Mouse (Mus musculus): ENCODE measurements around the gene Trim17. TPM values are rescaled to one million over a fixed set of nuclear protein-coding genes. Genes with fewer than 3 reads are reported as not detected.
A peak's percentile ranks its signal among the peaks of the same experiment; 100 is the strongest.

The Trim17 gene
- total RNA-seq, 2 experiments from 2014 or later = 0.10 to 0.19 TPM

DNA sequence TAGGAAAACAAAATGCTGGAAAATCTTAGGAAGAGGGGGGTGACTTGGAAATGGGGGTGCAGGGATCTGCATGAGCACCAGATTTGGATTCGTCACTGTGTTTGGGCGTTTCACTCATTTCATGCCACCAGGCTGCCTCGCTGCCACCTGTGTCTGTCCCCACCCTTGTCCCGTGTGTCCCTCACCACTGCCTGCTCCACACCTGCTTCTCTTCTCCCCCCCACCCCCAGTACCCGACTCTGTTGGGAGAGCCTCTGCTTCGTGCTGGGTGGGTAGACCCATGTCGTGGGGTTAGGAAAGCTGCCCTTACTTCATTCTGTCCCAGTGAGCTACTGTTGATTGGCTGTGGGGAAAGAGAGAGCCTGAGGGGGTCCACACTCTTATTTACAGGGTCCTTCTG, 30.2 kb downstream of the Trim17 start:
- DNase-seq = no peak
- intact Hi-C loops (cut with DNase I) = no loop called here

DNA sequence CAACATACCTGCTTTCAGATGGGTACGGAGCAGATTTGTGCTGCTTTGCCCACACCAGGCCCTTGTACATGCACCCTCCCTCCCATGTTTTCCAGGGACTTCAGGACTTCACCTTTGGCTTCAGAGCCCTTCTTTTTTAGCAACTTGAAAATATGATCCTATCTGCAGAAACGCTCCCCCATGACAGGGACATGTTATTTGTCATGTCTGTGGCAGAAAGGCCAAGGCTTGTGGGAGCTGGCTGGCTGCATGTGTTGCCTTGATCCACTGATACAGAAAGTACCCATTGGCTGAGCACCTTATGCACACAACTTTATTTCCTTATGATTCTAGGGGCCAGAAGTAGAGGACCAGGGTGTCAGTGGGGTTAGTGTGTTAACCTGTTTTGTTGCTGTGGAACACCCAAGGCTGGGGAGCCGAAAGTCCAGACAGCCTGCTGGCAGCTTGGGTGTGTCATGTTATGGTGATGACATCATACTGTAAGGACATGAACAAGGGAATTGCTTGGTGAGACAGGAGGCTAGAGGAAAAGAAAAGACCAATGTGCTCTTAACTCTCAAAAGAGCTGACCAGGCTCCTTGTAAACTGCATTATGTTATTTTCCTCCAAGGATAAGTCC, 30.9 kb downstream of the Trim17 start:
- no peak for DNase-seq
- intact Hi-C loops (cut with DNase I) = no loop called here

DNA sequence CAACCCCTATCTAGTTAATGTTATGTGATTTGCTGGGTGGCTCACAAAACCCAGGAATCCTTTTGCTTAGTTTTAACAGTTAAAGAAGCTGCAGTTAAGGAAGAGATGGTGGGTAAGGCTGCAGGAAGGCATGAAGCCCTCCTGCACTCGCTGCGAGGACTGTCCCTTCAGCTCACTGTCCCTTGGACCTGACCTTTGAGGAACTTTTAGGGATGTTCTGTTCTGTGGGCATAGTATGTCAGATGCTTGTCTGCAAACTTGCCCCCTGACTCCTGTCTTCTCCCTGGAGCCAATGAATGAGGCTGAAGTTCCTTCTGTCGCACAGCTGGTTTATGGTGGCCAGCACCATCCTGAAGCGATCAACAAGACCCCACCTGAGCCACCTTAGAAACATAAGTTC, 34.7 kb downstream of the Trim17 start:
- DNase-seq = no peak
- intact Hi-C loops (cut with DNase I) = no loop called here

DNA sequence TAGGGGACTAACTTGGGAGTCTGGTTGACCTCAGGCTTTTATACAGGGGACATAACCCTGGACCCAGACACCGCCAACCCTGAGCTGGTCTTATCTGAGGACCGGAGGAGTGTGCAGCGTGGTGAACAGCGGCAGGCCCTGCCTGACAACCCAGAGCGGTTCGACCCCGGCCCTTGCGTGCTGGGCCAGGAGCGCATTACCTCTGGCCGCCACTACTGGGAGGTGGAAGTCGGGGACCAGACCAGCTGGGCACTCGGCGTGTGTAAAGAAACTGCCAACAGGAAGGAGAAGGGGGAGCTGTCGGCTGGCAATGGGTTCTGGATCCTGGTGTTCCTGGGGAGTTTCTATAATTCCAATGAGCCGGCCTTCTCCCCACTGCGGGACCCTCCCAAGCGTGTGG, 35.7 kb downstream of the Trim17 start:
- intact Hi-C loops (cut with DNase I) = no loop called here
- no peak for DNase-seq

DNA sequence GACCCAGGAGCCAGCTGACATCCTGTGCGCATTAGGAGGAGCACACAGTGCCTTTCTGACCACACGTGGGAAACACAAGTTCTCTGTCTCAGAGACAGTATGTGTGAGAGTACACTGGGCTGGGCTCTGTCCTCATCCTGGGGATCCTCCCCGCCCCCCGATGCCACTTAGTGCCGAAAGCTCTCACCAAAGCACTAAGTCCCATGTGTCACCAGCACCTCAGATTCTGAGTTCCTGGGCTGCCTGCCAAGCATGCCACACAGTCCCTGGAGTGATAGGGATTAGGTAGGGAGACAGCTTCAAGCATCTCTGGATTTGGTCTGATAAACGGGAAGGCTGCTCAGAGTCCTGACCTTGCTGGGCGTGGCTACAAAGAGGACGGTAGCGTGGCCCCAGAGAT, 36.3 kb downstream of the Trim17 start:
- peak; percentile 54 to 62 for DNase-seq
- intact Hi-C loops (cut with DNase I) = no loop called here

DNA sequence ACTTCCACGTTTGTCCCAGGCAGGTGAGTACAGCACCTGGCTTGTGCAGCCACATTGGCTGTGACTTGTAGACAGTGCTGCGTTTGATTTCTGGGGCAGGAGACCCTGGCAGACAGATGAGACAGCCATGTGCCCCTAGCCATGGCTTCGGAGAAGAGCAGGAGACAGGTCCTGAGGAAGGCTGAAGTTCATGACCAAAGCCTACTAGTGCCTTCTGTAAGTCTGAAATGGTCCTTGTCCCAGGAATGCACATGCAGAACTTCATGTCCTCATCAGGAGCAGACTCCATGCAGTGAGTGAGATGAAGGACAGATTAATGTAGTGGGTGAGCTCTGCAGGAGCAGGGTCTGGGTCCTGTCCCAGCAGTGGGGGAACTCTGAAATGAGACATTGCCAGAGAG, 37.4 kb downstream of the Trim17 start:
- intact Hi-C loops (cut with DNase I) = no loop called here
- DNase-seq = no peak

DNA sequence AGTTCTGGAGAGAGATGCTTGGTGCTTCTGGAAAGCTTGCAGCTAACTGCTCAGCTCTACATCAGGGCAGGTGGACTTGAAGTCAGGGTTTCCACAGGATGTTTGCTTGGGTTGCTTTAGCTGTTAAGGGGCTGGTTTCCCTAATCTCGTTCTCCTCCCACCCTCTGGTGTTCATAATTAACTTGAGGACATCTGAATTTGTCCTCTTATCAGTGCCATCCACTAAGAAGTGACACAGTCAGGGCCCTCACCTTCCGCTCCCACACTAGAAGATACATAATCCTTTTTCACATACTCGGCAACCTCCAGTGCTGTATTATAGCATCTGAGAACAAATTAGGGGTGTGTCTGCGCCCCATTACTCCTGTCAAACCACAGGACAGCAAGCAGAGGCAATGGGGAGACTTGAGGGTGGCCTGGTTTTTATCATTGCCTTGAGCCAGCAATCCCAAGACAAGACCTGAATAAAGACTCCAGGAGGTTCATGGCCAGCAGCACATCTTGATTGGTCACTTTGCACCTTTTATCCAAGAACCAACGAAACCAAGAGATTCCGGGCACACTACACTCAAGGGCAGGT, 38.7 kb downstream of the Trim17 start:
- DNase-seq = no peak
- intact Hi-C loops (cut with DNase I) = no loop called here

DNA sequence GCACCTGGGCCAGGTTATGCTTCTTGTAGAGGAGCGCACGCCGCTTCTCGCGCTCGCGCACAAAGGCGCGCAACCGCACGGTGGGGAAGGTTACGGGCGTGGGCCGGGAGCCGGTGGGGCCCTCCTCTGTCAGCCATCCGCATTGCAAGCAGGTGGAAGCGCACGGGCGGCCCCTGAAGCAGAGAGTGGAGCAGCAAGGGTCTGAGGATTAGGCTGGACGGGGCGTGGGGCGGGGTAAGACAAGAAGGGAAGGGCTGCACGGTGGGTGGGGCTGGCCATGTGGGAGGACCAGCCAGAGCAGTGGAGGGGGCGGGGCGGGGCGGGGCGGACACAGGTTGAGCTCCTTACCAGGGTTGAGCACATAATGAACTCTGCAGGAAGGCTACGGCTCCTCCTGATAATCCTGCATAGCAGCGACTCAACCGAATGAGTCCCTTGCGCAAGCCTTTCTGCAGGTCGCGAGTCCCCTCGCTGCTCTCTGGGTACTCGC, 39.9 kb downstream of the Trim17 start:
- peak in 1 of 2 experiments; percentile 46 for DNase-seq
- intact Hi-C loops (cut with DNase I) = no loop called here

DNA sequence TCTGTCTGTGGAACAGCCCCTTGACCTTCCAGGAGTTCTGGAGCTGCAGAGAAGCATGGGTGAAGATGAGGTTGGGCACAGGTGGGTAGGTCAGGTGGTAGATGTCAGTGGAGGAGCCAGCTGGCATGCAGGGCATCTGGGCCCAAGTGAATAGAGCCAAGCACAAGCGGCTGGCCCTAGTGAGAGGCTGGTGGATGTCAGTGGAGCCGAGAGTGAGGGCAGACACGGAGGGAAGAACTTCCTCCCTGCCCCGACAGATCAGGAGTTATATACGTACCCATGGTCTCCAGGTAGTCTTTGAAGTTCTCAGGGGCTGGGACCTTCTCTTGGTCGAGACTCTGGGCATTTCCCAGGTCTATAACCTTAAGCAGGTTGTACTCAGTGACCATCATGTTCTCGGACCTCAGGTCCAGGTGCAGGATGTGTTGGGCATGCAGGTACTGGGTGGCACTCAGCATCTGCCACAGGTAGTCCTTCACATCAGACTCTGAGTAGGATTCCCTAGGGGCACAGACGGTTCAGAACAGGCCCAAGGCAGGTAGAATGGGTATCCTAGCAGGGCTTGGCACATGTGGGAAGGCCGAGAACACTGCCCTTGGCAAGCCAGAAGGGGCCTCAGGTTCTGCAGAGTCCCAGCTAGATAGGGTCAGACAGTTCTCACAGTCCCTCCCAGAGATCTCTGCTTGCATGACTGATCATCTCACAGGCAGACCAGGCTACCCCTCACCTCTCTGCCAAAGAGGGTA, 40.7 kb downstream of the Trim17 start:
- intact Hi-C loops (cut with DNase I) = no loop called here
- no peak for DNase-seq

DNA sequence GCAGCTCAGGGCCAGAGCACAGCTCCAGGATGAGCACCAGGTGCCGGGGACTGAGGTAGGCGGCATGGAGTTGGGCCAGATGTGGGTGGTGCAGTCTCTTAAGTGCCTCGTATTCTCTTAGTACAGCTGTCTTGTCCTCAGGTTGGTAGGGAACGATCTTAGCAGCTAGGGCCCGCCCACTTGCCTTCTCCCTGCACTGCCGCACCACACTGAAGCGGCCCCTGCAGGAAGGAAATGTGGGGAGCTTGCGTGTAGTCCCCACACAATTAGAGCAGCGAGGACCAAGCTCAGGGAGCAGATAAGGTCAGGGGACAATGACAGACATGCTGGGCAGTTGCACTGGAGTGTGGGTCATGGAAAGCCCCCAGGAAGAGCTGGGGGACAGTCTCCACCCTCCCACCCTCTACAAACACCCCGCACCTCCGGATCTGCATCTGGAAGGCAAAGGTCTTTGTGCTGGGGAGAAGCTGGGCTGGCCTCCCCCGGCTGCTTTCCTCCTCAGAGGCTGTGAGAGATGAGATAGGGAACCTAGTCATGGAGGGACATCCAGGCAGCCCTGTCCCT, 41.4 kb downstream of the Trim17 start:
- no peak for DNase-seq
- intact Hi-C loops (cut with DNase I) = no loop called here

DNA sequence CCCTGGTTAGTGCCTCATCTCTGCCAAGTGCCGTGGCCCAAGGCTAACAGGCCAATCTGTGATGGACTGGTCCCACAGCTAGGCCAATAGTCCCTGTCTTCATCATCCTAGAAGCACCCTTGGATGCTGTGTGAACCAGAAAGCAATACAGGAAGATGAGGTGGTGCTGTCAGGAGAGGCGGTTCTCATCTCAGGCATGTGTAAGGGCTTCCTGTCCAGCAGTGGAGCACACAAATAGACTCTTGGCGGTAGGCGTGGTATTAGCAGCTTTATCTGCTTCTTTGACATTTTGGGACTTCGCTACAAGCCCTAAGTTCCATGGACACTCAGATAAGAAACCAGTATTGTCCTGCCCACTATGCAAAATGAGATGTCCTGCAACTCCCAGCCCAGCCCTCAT, 43.1 kb downstream of the Trim17 start:
- intact Hi-C loops (cut with DNase I) = no loop called here
- DNase-seq = no peak

DNA sequence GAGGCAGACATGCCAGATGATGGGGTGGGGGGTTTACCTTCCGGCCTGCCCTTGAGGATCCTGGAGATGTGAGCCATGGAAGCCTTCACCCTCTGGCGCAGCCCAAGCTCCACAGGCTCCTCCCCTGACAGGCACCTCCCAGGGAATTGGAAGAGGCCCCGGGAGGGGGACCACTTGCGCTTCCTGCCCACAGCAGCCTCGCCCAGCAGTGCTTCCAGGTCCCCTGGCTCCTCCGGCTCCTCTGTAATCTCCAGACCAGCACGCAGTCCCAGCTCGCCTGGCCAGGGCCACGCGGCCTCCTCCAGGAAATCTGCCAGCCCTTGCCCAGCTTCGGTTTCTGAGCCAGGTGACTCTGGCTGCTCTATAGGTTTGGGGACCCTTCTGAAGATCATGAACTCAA, 44.7 kb downstream of the Trim17 start:
- DNase-seq = peak; percentile 77 to 79
- intact Hi-C loops (cut with DNase I) = no loop called here

DNA sequence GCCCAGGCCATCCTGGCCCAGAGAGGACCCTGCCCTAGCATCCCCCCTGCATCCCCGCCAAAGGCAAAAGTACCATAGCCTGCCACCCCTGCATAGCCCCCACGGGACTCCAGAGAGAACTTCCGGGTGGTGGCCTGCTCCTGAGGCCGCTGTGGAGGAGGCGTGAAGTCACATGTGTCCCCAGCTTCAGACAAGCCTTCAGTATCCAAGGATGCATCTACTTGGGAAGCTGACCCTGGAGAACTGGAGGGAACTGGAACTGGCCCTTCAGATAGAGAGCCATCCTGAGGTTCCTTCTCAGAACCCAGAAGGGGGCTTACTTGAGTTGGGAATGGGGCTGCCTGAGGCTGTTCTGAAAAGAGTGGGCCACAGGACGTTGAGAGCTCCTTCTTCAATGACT, 45.3 kb downstream of the Trim17 start:
- intact Hi-C loops (cut with DNase I) = no loop called here
- no peak for DNase-seq

DNA sequence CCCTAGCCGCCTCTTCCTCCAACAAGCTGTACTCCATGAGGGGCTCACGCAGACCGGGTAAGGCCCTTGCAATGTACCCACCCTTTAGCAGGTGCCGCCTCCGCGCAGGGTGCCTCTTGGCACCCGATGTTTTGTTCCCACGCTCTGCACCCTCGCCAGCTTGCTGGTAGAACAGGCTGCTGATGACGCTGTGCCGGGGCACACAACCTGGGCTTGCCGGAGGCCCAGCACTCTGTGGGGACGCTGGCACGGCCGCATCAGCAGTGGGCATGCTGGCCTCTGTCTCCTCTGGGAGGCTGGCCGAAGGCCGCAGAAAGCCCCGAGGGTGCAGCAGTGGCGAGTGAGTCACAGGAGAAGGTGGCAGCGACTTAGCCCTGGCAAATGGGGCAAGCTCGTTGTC, 46.1 kb downstream of the Trim17 start:
- intact Hi-C loops (cut with DNase I) = no loop called here

DNA sequence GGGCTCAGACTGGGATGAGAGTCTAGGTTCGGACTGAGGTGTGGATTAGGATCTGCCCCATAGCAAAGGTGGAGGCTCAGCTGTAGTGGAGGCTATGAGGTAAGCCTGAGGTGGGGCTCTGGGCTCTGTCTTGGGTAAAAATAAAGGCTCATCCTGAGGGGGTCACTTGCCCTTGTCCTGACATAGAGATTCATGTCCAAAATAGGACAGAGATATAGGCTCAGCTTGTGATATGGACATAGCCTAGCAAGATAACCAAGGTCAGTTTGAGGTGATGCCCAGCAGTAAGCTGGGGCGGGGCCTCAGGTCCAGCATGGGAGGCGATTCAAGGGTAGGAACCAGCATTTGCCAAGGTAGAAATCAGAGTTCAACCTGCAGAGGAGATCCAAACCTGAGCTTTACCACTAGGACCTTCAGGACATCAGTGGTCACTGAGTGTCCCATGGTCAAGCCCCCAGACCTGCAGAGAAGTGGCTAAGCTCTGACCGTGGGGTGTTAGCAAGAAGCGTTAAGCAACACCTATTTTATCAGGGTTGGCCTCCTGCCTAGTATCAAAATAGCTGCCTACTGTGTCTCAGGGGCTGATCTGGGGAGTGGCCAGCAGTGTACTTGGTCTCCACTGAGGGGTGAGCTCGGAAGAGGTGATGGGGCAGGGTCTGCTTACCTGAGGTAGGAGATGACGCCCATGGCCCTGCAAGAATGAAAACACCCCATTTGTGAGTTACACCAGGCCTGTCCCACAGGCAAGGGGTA, 48.0 kb downstream of the Trim17 start:
- peak; percentile 50 to 70 for DNase-seq
- intact Hi-C loops (cut with DNase I) = no loop called here

More for the DNA sequence above, 46.1 kb downstream of the Trim17 start:
- DNase-seq = no peak

DNA sequence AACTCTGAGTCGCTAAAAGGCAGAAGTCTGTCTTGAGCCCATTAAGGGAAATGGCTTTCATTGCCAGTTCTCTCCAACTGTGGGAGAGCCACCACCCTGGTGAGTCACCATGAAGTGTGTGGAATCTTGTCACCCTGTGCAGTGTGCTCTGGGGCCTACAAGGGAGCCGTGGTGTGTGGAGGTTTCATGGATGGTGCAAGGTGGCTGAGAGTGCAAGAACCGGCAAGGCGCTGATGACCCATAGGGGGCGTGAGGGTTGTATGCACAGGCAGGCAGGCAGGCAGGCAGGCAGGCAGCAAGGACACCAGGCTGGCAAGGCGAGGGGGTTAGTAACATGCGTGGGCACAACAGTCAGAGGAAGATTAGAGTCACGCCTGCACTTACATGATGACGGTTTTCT, 60.6 kb downstream of the Trim17 start:
- intact Hi-C loops (cut with DNase I) = no loop called here
- DNase-seq = no peak

Small RNA genes lying within 50 kb of the gene (microRNA-seq; reads per million reads assigned to microRNA genes)
- 0.12 to 0.27 reads per million in 2 experiments for gene Gm44313

Other genes starting within 250 kb of the Trim17 start
- gene Olfr318, start 230.7 kb upstream of the Trim17 start, total RNA-seq (2021) = not detected
- not detected for gene Olfr317, start 215.5 kb upstream of the Trim17 start, total RNA-seq (2021)
- not detected for gene Olfr316, start 202.0 kb upstream of the Trim17 start, total RNA-seq (2021)
- not detected for gene Olfr315, start 181.5 kb upstream of the Trim17 start, total RNA-seq (2021)
- not detected for gene Olfr314, start 171.7 kb upstream of the Trim17 start, total RNA-seq (2021)
- not detected for gene Fam183b, start 152.7 kb upstream of the Trim17 start, total RNA-seq (2021)
- not detected for gene Olfr313, start 139.7 kb upstream of the Trim17 start, total RNA-seq (2021)
- gene Olfr312, start 125.4 kb upstream of the Trim17 start, total RNA-seq (2021) = not detected
- not detected for gene Olfr311, start 115.4 kb upstream of the Trim17 start, total RNA-seq (2021)
- 1 to 10 TPM; 2.5 to 3.7 TPM for gene Gm12258, start 107.5 kb upstream of the Trim17 start, total RNA-seq (2021)
- gene 2810021J22Rik, start 87.5 kb upstream of the Trim17 start, total RNA-seq (2021) = 1 to 10 TPM; 3.2 to 3.6 TPM
- 1 to 10 TPM; 3.5 to 3.9 TPM for gene Zfp39, start 50.5 kb upstream of the Trim17 start, total RNA-seq (2021)
- not detected for gene Btnl10, start 36.8 kb upstream of the Trim17 start, total RNA-seq (2021)
- gene Rnf187, start 15.8 kb upstream of the Trim17 start, total RNA-seq (2021) = 100 to 1,000 TPM; 150 to 151 TPM
- gene Hist3h2ba, start 5.8 kb upstream of the Trim17 start, total RNA-seq (2021) = 10 to 100 TPM in 1 of 2 experiments, 1 to 10 TPM in 1; 3.9 to 14.1 TPM
- gene Hist3h2a, start within 50 bp of the Trim17 start, total RNA-seq (2021) = 10 to 100 TPM; 22.0 to 28.0 TPM
- 10 to 100 TPM; 17.6 to 18.1 TPM for gene Trim11, start 23.4 kb downstream of the Trim17 start, total RNA-seq (2021)
- gene Obscn, start 181.7 kb downstream of the Trim17 start, total RNA-seq (2021) = 100 to 1,000 TPM; 506 to 513 TPM
- 10 to 100 TPM; 14.7 to 17.7 TPM for gene Iba57, start 209.1 kb downstream of the Trim17 start, total RNA-seq (2021)
- 1 to 10 TPM; 1.1 TPM for gene Gjc2, start 228.5 kb downstream of the Trim17 start, total RNA-seq (2021)
- gene Guk1, start 237.5 kb downstream of the Trim17 start, total RNA-seq (2021) = 10 to 100 TPM; 79.4 to 83.8 TPM
- gene Mrpl55, start 247.8 kb downstream of the Trim17 start, total RNA-seq (2021) = 10 to 100 TPM; 91.5 to 95.2 TPM

Measured in heart, postnatal 14 days (tissue).